Mouse (Mus musculus) thymus, adult 18-20 months (tissue): ENCODE results near the gene Prrc2a.

ENCODE experiments used
- DNase-seq, 2 experiments: peaks; one replicate each; pipeline ENCODE4 v3.0.0; 2022; ENCODE audit warnings: mixed read lengths in 2 of 2

Prrc2a gene

DNA sequence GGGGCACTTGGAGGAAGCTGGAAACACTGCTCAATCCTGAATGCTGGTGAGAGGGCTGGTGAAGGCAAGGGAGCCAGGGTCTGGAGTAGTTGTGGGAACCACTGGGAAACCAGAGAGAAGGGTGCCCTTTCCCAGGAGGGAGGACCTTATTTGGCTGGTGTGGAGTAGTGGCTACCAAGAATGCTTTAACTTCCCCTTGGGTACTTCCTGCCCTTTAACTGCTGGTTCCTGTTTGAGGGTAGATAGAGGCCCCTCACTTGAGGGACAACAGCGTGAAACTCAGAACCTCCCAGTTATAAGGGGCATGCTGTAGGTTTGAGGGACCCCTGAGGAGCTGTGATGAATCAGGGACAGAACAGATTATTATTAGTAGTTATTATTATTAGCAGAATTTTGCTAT, 24.5 kb upstream of the Prrc2a start:
- DNase-seq: no peak

DNA sequence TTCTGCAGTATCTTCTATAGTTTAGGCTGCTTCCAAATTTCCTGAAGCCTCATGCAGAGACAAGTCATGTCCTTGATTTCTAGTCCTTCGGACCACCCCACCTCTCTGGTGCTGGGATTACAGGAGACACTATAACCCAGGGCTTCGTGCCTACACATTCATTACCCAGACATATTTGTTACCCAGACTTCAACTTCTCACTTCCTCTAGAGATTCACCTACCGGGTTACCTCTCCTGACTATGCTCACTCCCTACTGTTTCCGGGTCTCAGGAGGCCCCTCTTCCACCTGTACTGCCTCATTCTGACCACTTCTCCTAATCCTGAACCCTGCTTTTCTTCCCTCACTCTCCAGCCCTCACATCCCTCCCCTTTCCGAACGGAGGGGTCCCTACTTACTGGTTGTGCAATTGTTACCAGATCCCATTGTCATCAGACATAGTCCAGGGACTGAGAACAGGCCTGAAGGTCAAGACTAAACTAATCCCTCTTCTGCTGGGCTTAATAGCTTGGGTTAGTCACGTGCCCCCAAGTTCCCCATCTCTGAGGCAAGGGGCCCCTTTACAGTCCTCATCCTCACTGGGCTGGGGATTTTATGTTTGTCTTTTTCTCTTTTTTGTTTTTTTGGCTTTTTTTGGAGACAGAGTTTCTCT, 23.4 kb upstream of the Prrc2a start, which contains the start of gene Lst1:
TSS of gene Lst1 (minus strand) at position 481 of the 652 bp plus-strand sequence.
- no peak for DNase-seq

DNA sequence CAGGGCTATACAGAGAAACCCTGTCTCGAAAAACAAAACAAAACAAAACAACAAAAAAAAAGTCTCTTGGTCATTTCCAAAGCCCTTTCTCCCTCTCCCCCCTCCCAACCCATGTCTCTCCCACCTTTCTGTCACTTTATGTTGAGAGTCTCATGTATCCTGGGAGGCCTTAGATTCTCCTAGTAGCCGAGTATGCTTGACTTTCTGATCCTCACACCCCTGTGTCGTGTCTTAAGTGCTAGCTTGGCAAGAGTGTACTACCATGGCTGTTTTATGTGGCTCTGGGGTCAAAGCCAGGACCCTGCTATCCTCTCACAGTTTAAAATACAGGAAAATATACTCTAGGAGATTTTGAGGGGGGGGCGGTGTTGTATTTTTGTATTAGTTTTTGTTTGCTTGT, 22.6 kb upstream of the Prrc2a start:
- no peak for DNase-seq

DNA sequence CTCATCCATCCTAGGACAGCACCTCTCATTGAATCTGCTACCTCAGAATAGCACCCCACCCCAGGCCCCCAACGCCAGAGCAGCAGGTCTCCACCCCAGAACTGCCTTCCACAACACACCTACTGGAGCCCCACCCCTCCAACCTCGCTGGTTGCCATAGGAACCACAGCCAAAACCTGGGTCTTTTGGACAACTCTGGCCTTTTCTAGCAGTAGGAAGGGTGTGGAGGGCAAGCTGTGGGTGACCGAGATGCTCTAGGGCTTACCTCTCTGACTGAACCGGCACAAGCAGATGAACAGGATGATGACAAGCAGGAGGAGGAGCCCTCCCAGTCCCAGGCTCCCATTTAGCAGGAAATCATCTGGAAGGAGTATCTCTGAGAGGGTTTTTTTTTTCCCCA, 22.0 kb upstream of the Prrc2a start:
- DNase-seq: peak; percentile 47 to 79

DNA sequence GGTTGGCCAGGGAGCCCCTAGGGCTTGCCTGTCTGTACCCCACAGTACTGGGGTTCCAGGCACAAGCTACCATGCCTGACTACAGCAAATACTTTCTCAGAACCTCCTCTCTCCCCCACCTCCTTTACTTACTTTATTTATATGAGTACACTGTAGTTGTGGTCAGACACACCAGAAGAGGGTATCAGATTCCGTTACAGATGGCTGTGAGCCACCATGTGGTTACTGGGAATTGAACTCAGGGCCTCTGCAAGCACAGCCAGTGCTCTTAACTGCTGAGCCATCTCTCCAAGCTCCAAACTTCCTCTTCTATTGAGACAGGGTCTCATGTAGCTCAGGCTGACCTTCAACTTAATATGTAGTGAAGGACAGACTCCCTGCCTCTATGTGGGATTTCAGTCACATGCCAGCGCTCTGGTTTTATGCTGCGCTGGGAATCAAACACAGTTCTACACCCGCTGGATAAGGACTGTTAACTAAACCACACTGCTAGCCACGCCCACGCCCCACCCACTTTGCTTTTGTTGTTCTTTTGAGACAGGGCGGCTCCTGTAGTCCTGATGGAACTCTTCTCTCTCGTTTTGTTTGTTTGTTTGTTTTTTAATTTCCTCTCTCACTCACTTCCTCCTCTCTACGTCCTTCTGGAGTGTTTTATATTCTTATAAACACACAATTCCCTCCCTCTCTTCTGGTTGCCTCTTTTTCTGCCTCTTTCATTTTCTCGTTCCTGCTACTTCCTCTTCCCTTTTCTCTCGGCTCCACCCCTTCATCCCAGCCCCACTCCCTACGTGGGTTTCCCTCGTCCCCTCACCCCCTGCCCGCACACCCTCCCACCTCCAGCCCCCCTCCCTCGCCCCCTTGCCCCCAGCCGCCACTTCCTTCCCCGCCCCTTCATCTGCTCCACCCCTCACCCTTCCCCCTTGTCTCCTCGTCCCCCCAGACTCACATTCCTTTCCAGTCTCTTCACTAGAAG, 21.2 kb upstream of the Prrc2a start:
- DNase-seq: peak; percentile 74 to 85

DNA sequence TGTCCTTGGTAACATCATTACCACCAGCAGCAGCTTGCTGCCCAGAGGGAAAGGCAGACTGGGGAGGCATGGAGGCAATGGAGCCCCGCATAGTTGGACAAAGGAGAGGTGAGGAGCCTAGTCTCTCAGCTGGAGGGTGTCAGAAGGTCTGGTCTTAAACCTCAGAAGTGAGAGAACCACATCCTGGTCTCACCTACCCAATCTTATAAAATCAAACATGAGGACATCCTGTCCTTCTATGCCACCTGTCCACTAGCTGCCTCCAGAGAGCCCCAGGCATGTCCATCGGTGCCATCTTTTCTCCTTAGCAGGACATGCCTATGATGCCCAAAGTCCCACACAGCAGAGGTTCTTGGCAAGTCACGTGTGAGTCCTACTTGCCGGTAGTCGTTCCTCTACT, 15.4 kb upstream of the Prrc2a start:
- no peak for DNase-seq

DNA sequence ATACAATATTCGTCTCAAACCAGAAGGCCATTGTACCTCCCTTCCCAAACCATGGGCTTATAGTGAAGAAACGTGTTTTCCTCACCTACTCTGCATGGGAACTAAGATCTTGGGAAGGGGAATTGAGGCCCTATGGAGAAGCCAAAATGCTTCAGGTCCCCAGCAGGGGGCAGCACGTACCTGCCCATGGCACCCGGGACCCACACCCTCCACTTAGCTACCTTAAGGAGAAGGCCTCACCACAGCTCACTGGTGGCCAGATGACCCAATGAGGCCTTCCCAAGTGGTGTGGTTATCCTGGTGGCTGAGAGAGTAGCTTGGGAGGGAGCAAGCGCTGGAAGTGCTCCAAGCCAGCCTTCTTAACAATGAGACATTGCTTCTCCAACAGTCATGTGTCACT, 13.8 kb upstream of the Prrc2a start:
- peak; percentile 55 to 67 for DNase-seq

DNA sequence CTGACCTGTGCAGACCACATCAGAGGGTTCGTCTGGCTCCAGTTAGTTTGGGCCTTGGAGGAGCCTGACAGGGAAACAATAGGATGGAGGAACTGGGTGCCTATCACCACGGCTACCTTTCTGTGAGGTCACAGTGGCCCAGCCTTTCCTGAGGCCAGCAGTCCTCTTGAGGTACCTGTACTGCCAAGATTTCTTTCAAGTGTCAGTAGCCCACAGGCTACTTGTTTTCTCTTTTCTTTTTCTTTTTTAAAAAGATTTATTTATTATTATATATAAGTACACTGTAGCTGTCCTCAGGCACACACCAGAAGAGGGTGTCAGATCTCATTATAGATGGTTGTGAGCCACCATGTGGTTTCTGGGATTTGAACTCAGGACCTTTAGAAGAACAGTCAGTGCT, 11.3 kb upstream of the Prrc2a start, which contains the start of gene Aif1:
TSS of gene Aif1 (minus strand) at position 101 of the 400 bp plus-strand sequence.
- DNase-seq: no peak

DNA sequence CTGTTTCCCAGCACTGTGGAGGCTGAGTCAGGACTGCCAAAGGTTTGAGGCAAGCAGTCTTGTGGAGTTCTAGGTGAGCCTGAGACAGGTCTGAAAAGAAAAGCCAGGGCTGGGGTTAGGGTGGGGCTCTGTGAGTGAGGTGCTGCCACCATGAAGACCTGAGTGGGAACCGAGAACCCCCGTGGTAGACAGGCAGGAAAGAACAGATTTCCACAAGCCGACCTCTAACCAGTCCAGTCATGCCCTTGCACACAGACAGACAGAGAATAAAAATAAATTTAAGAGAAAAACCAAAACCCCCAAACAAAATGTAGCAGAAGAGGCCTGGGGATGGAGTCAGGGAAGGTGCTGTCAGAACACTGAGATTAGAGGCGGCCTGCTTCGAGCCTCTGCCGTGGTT, 10.7 kb upstream of the Prrc2a start:
- DNase-seq: no peak

DNA sequence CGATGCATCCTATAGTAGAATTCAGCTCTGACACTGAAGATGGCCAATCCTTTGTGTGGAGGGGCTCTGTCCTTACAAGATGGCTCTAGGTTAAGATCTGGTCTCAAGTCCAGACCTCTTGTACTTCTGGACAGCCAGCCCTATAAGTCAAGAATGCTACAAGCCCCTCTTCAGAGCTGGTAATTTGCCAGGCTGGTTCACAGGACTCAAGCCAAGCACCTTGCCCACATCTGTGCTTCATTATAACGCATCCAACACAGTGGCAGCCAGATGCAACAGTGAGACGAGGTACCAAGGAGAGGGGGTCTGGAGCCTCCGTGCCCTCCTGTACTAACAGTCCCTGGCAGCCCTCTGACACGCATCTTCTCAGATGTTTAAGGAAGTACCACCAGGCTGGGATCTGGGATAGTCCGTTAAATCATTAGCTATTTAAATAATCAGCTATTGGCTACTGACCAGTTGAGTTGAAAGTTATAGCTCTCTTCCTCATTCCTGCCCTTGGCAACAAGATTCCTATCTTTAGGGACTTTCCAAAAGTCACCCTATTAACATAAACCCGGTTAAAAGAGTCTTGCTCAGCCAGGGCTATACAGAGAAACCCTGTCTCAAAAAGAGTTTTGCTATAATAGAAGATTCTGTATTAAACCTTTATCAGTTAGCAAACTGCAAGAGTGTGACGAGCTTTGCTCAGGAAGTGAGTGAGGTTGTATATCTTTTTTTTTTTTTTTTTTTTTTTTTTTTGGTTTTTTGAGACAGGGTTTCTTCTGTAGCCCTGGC, 9.7 kb upstream of the Prrc2a start:
- no peak for DNase-seq

DNA sequence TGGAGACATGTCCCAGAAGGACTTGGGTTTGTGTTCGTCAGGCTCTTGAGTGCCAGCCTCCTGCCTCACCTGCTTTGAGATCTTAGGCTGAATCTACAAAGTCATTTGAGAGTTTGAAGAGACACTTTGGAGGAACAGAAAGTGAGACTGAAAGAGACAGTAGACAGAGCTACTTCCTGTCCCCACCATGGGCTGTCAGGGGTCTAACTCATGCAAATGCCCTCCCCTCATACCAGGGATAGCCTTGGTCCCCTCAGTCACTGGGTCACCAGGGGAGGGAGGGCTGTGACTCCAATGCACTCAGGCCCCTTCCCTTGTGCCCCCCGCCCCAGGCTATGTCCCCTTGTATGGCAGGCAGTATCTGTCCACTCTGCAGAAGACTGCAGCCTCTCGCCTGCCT, 8.6 kb upstream of the Prrc2a start:
- peak in 1 of 2 experiments; percentile 28 for DNase-seq

DNA sequence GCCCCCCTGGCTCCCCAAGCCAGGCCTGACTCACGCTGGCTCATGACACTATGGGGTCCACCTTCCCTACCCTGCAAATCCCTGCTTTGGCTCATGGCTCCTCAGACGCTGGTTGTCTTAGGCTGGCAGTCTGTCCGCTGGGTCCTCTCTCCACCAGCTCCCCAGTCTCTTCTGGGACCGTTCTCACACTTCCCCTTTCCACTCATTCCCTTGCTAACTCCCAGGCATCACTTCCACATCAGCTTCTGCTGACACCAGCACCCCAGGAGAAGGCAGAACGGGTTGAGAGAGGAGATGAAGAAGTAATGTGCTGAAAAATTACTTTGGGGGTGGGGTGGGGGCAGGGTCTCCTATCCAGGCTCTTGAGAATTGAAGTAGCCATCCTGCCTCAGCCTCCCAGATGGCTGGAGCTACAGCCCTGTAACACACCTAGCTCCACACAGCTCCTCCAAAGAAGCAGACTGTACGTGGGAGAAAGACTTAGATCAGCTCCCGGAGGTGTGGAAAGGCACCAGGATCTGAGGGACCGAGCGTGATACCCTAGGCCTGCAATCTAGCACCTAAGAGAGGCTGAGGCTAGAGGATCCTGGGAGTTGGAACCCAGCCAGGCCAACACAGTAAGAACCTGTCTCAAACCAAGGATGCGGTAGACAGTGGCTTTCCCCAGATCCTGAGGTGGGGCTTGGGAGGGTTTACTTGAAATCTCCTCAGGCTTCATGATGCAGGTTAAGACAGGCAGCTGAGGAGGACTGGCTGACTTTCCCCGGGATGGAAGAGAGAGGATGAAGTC, 7.9 kb upstream of the Prrc2a start:
- DNase-seq: peak in 1 of 2 experiments; percentile 26

DNA sequence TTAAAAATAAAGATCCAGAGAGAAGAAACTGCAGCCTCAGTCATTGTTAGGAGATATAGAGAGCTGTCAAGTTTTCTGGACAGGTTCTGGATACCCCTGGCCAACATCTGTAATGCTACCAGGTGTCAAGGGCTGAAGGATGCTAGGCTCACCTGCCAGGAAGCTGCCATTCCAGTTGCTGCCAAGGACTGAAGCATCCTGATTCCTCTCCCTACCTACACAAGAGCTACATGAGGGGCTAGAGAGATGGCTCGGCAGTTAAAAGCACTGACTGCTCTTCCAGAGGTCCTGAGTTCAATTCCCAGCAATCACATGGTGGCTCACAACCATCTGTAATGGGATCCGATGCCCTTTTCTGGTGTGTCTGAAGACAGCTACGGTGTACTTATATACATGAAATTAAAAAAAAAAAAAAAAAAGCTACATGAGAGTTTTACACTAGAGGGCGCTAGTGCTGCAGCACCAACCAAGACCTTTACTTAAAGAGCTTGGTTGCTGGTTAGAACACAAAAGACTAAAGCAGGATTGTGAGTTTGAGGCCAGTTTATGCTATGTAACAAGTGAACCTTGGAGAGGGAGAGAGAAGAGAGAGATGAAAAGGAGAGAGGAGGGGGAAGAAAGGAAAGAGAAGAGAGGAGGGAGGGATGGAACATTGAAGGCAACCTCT, 4.0 kb upstream of the Prrc2a start:
- peak in 1 of 2 experiments; percentile 15 for DNase-seq

DNA sequence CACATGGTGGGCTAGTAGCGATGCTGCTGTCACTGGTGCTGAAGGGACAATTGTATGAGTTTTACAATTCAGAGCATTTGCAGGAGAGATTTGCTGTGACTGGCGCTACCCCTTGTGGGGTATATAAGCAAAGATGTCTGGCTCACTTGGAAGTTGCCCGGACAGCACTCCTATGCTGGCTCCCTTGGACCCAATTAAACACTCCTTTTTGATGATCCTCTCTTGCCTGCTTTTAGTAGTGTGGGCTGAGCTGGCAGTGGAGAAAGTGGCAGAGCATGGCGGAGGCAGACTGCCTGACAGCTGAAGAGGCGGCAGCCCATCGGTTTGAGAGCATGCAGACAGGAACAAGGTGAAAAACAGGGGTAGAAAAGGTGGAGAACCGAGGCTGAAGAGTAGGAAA, 3.1 kb upstream of the Prrc2a start:
- DNase-seq: no peak

DNA sequence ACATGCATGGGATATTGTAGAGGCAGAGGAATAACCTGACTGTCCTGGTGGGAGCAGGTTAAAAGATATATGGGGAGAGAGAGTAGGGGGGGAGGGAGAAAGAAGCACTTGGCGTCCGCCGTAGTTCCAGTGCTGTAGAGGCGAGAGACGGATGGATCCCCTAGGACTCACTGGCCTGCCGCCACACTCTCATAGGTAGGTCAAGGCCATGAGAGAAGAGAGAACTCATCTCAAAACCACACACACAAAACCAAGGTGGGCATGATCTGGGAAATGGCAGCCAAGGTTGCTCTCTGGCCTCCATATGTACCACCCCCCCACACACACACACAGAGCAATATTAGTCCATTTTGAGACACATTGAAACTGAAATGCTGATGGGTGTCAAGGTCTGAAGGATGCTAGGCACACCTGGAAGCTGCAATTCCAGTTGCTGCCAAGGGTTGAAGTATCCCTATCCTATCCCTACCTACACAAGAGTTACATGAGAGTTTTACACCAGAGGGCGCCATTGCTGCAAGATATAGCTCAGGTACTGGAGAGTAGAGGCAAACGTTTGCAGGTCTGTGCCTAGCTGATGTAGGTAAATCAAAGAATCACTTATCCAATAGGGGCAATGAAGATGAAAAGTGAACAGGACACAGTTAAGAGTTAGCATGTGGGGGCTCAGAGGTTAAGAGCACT, 1.8 kb upstream of the Prrc2a start:
- peak in 1 of 2 experiments; percentile 66 for DNase-seq

DNA sequence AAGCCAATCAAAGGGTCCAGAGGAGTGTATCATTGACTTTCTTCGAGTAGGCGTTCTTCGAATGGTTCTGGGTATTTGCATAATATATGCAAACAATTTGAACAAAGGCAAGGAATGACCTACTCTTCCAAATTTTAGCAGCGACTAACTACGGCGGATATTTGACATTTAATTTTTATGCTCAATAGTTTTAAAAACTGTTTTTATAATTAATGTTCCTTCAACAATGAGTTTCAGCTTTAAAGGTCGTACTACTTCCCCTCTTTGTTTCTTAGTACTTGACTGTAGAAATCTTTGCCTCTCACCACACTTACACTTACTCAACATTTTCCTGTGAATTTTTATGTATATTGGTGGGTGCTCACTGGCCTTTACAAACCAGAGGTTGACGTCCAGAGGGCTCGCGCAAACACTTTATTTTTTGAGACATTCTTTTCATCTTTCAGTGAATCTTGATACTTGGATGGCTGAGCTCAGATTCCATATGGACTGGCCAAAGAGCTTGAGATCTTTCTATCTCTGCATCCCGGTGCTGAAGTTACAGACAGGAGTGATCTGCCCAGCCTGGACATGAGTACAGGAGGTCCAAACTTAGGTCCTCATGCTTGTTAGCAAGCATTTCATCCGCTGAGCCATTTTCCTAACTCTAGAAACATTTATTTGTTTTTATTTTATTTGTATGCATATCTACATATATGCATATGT, 906 bp upstream of the Prrc2a start:
- no peak for DNase-seq

DNA sequence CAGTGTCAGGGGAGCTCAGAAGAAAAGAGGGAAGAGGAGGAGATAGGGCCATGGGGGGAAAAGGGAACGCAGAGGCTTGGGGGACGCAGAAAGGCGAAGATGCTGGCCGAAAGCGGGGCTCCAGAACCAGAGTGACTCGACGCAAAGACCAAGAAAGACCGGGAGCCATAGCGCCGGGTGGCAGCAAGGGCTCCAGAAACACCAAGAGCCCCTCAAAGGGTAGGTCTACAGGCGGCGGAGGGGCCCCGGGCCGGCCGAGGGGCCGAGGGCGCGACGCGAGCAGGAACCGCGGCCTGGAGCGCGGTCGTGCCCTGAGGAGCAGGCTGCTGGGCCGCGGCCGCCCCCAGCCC, 504 bp downstream of the Prrc2a start:
- peak; percentile 36 to 45 for DNase-seq

DNA sequence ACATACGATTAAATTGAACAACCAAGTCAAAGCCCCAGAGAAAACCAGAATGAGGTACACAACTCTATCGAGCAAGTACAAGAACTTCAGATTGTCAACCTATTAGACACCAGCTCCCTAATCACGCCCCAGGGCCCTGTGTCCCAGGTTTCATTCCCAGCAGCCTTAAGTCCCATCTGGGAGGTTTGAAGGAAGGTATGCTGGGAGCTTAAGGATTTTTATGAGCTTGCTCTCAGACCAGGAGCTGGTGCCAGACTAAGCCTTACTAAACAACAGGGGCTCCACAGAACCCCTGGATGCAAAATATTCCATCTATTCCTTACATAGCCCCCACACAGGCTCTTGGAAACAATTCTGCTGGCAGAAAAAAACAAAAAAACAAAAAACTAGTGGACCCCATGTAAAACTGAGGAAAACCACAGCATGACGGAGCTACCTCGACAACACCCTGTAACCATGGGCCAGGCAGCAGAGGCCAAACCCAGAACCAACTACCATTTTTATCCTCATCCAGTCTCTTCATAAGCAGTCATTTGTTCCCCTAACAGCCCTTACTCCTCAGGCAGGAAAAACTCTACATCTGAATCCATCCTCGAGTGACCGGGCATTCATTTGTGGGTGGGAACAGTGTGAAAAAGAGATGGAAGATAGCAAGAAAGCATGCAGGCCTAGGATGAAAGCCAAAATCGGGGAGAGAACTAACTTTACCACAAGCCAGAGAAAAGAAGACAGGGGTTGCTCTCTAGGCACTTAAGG, 1.2 kb downstream of the Prrc2a start:
- DNase-seq: no peak

DNA sequence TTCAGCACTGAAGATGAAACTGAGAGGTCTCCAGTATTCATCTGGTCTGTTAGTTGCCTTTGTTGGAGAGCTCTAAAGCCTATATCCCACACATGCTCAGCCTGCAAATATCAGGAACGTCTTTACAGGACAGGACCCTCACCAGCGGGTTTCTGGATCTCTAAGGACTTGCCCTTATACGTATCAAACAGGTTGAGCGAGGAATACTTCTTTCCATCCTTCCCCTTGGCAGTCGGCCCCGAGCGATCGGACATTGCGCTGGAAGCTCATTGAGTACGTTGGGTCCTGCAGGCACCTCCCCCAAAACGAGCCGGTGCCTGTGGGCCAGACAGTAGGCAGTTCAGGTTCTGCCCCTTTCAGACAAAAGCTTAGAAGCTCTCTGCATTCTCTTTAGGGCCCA, 2.0 kb downstream of the Prrc2a start:
- no peak for DNase-seq

DNA sequence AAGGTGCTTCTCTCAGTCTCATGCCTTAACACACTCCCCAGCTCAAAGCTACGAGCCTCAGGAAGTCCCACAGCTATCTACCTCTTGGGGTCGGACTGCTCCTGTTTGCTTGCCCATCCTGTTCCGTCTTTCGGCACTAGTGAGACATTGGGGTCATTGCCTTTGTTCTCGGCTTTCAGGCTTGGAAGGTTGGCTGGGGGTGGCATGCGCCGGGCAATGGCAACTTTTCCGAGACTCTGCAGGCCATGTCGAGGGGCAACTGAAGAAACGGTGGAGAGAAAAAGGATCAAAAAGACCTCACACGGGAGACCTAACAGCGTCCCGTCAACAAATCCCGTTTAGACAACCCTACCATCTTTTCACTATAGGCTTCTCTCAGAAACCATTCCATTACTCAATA, 2.6 kb downstream of the Prrc2a start:
- DNase-seq: no peak
